Mouse (Mus musculus) embryonic facial prominence, embryonic 11.5 days (tissue): ENCODE results near the gene Cyth4. TPM values are rescaled to one million over a fixed set of nuclear protein-coding genes. Genes with fewer than 3 reads are reported as not detected.

Experiments
- ATAC-seq: fragments of 200-750 bp; cut with Nextera tagmentation; replicated peaks from 2 replicates; pipeline ENCODE4 v1.8.0; 2017; ENCODE audit warnings: low read depth; ENCODE audit not compliant: insufficient number of reproducible peaks, low FRiP score, low TSS enrichment
- DNase-seq: peaks from one replicate; pipeline ENCODE4 v3.0.0-alpha.2; 2015; ENCODE audit warnings: low spot score
- H3K27ac ChIP-seq: fragments of 300-500 bp; sonication (generic); replicated peaks from 2 replicates; pipeline ENCODE4 v1.5.1; 2014; ENCODE audit warnings: mild to moderate bottlenecking, low read depth, low read length, control low read depth
- H3K27me3 ChIP-seq: fragments of 300-500 bp; sonication (generic); 2 replicates; pipeline ENCODE4 v1.6.1; 2014; ENCODE audit warnings: mild to moderate bottlenecking, low read length, moderate library complexity, mixed read lengths; ENCODE audit not compliant: control insufficient read depth, insufficient read depth
- H3K36me3 ChIP-seq: fragments of 300-500 bp; sonication (generic); replicated peaks from 2 replicates; pipeline ENCODE4 v1.6.1; 2014; ENCODE audit warnings: low read depth, mild to moderate bottlenecking, low read length, moderate library complexity, mixed read lengths; ENCODE audit not compliant: control insufficient read depth, insufficient read depth
- H3K4me1 ChIP-seq: fragments of 300-500 bp; sonication (generic); 2 replicates; pipeline ENCODE4 v1.6.1; 2014; ENCODE audit warnings: low read length, mixed read lengths; ENCODE audit not compliant: control insufficient read depth, insufficient read depth
- H3K4me2 ChIP-seq: fragments of 300-500 bp; sonication (generic); 2 replicates; pipeline ENCODE4 v1.6.1; 2014; ENCODE audit warnings: low read depth, mild to moderate bottlenecking, control low read depth, low read length, moderate library complexity
- H3K4me3 ChIP-seq: fragments of 300-500 bp; sonication (generic); 2 replicates; pipeline ENCODE4 v1.5.1; 2014; ENCODE audit warnings: low read depth, low read length, control low read depth
- H3K9ac ChIP-seq: fragments of 300-500 bp; sonication (generic); replicated peaks from 2 replicates; pipeline ENCODE4 v1.6.1; 2014; ENCODE audit warnings: mild to moderate bottlenecking, control low read depth, low read length
- H3K9me3 ChIP-seq: fragments of 300-500 bp; sonication (generic); replicated peaks from 2 replicates; pipeline ENCODE4 v1.6.1; 2016; ENCODE audit warnings: mild to moderate bottlenecking, low read length, inconsistent platforms, mixed read lengths; ENCODE audit not compliant: control insufficient read depth
- WGBS: fragments of 180-500 bp; shearing (Covaris S2); extraction: QIAGEN DNeasy Blood & Tissue Kit; methylation state at CpG from one replicate; pipeline ENCODE4 v1.1.7; 2014; 5-methylcytosine and 5-hydroxymethylcytosine counted together
- polyA plus RNA-seq: library from polyadenylated mRNA; unstranded; fragments of >200 nt; fragmentation: Nextera tagmentation; extraction: Ambion mirVana; gene quantifications from 2 replicates; pipeline ENCODE4 v1.2.1, GENCODE M21; 2014

Cyth4 gene
- polyA plus RNA-seq, 1 experiment from 2014 or later, result 2.1 TPM

DNA sequence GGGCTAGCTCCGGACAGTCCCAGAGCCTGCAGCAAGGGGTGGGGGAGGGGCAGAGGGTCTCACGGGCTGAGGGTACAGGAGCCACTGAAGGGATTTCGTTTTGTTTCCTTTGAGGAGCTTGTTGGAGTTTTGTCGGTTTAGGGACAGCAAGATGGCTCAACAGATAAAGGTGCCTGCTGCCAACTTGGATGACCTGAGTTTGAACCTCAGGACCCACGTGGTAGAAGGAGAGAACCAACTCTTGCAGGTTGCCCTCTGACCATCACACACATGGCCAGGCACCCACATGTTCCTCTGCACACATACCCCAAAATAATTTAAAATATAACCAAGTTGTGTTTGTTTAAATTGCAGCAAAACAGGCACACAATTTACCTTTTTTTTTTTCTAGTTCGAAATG, 6.9 kb upstream of the Cyth4 start:
- Histone ChIP-seq H3K4me3 (no peak overlapping the region), H3K4me1 (no peaks in the 10 kb centered on the region; the same call in 1 of the 2 replicates), H3K9me3 (no peaks in the 10 kb centered on the region), H3K27ac (no peak overlapping the region), H3K36me3 (no peaks in the 10 kb centered on the region), H3K27me3 (no peaks in the 10 kb centered on the region), H3K9ac (no peak overlapping the region), H3K4me2 (no peak overlapping the region)
- no peak for DNase-seq
- 80% methylated on average over 6 of the region's 6 CpGs for WGBS
- ATAC-seq, result no peak

DNA sequence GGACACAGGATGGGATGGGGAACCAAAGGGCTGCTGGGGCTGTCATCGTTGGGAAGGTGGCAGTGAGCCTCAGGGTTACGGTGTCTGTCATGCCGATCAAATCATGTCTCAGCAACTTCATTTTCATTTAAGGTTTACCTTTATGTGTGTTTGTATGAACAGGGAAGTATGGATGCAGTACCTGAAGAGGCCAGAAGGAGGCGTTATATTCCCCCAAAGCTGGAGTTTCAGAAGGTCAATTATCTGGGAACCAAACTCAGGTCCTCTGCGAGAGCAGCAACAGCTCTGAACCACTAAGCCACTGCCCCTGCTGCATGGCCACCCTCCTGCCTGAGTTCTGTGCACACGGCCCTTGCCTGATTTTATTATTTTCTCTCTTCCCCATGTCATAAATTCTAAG, 6.1 kb upstream of the Cyth4 start:
- Histone ChIP-seq H3K27ac (no peak overlapping the region), H3K9ac (no peak overlapping the region), H3K4me3 (no peak overlapping the region), H3K27me3 (no peaks in the 10 kb centered on the region), H3K4me2 (no peak overlapping the region), H3K9me3 (no peaks in the 10 kb centered on the region), H3K4me1 (no peaks in the 10 kb centered on the region; the same call in 1 of the 2 replicates), H3K36me3 (no peaks in the 10 kb centered on the region)
- DNase-seq (no peak), ATAC-seq (no peak)
- WGBS, result 82% methylated on average over 6 of the region's 6 CpGs

DNA sequence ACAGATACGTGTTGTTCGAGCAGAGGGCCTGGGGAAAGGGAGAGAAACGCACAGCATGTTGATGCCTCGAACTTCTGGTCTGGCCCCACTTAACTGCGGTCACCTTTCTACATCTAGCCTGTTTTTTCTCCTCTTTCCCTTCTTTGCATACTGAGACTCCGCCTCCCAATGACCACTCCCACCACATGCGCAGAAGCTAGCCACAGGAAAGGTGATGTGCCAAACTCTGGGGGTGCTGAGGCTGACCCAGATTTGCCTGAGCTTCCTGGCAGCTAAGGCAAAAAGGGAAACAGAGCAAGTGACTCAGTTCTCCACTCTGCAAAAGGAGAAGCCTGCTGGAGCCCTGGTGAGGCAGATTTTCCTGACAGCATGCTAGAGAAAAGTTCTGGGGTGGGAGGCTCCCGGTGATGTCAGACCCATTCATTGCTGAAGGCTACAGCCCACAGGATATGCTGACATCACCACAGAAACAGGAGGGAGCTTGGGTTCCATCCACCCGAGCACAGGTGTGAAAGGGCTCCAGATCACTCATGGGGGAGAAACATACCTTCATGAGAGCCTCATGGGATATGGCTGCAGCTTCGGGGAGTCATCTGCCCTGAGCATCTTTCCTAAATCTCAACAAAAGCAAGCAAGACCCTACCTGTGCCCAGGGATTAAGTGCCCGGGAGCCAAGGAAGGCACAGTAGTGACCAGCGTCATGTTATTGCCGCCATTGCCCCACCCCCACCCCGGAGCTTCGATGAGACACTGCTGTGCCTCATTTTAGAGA, 5.0 kb upstream of the Cyth4 start:
- DNase-seq (no peak), ATAC-seq (no peak)
- Histone ChIP-seq H3K4me1 (no peaks in the 10 kb centered on the region; the same call in 1 of the 2 replicates), H3K27me3 (no peaks in the 10 kb centered on the region), H3K9ac (no peak overlapping the region), H3K9me3 (no peaks in the 10 kb centered on the region), H3K27ac (no peak overlapping the region), H3K4me3 (no peak overlapping the region), H3K36me3 (no peaks in the 10 kb centered on the region), H3K4me2 (no peak overlapping the region; the same call in 1 of the 2 replicates)
- 53% methylated on average over 15 of the region's 15 CpGs for WGBS

DNA sequence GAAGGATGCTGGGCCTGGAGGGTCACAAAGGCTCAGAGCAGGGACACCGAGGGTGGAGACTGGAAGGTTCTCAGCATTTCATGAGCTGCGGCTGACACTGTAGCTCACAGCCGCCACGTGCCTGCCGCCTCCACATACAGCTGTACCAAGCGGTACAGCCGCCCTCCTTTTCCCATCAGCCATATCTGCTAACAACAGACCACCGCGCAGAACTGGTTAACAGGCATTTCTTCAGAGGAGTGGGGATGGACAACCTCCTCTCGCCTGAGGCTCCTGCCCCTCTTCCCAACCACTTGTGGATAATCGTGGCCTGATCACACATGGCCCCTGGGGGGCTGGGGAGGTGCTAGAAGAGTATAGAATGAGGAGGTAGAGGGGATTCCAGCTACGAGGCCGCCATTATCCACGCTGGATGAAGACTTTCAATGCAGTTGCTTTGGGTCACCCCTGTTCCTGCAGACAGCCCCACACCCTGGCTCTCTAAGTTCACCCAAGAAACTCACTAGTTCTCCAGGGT, 4.3 kb upstream of the Cyth4 start:
- H3K9ac ChIP-seq, result no peak overlapping the region
- H3K4me3 ChIP-seq, result no peak overlapping the region
- ATAC-seq, result no peak
- WGBS, result 80% methylated on average over 14 of the region's 14 CpGs
- DNase-seq, result no peak
- H3K4me2 ChIP-seq, result no peak overlapping the region
- no peaks in the 10 kb centered on the region for H3K27me3 ChIP-seq
- no peak overlapping the region for H3K27ac ChIP-seq
- no peaks in the 10 kb centered on the region for H3K9me3 ChIP-seq
- no peaks in the 10 kb centered on the region for H3K36me3 ChIP-seq
- no peaks in the 10 kb centered on the region; the same call in 1 of the 2 replicates for H3K4me1 ChIP-seq

DNA sequence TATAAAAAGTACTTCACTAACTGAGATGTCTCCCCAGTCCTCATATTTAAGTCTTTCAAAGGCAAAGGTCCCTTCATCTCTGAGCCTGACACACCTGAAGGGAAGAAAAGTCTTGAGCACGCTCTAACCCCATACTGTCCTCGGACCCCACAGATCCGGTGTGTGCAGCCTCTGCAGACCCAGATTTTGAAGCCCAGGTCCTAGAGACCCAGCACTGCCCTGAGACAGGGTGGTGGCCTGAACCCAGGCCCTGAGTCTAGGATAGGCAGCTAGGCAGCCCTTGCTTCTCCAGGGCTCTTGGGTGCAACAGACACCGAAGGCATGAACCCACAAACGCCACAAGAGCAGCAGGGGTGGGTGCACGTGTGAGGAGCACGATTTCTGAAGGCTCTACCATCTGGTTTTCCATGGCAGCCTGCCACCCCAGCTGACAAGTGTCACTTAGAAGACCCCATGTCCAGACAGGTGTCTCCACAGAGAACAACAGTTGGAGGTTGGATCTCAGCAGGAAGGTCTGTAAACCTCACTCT, 2.9 kb upstream of the Cyth4 start:
- H3K4me2 ChIP-seq, result no peak overlapping the region
- no peak overlapping the region for H3K9ac ChIP-seq
- no peak for ATAC-seq
- H3K9me3 ChIP-seq, result no peaks in the 10 kb centered on the region
- no peak overlapping the region for H3K4me3 ChIP-seq
- no peak for DNase-seq
- H3K4me1 ChIP-seq, result no peaks in the 10 kb centered on the region; the same call in 1 of the 2 replicates
- no peak overlapping the region for H3K27ac ChIP-seq
- H3K36me3 ChIP-seq, result no peaks in the 10 kb centered on the region
- 95% methylated on average over 7 of the region's 7 CpGs for WGBS
- H3K27me3 ChIP-seq, result no peaks in the 10 kb centered on the region

DNA sequence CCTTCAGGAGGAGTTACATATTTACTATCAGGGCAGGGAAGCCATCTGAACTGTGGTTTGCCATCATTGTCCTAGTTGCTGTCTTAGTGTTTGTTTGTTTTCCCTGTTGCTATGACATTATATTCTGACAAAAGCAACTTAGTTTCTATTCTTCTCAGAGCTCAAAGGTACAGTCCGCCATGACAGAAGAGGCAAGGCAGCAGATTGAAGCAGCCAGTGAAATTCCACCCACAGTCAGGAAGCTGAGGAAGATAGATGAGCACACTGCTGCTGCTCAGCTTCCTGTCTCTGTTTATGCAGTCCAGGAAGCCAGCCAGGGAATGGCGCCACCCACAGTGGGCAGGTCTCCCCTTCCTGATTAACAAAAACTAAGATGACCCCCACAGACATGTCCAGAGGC, 2.0 kb upstream of the Cyth4 start:
- WGBS, result 90% methylated on average over 2 of the region's 2 CpGs
- no peak for DNase-seq

DNA sequence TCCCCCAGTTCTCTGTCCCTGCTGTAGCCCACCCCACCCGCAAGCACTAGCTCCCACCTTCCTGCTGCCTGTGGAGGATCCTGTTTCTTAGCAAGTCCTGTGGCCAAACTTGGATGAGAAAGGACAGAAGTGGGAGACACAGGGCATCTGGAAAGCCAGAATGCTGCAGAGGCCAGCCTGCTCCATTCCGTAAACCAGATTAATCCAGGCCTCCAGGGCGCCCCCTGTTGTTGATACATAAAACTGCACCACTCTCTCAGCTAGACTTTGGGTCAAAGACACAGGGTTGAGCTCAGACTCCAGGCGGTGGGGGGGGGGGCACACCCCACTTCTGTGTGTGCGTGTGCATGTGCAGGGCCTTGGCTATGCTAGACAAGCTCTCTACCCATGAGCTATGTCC, 1.4 kb upstream of the Cyth4 start:
- ATAC-seq (no peak), DNase-seq (no peak)
- 65% methylated on average over 5 of the region's 5 CpGs for WGBS
- Histone ChIP-seq H3K36me3 (no peaks in the 10 kb centered on the region), H3K4me3 (no peak overlapping the region), H3K27ac (no peak overlapping the region), H3K9ac (no peak overlapping the region), H3K4me1 (no peaks in the 10 kb centered on the region; the same call in 1 of the 2 replicates), H3K4me2 (no peak overlapping the region), H3K9me3 (no peaks in the 10 kb centered on the region), H3K27me3 (no peaks in the 10 kb centered on the region)

More for the DNA sequence above, 2.0 kb upstream of the Cyth4 start:
- Histone ChIP-seq H3K36me3 (no peaks in the 10 kb centered on the region), H3K4me1 (no peaks in the 10 kb centered on the region; the same call in 1 of the 2 replicates), H3K9ac (no peak overlapping the region), H3K4me3 (no peak overlapping the region), H3K27ac (no peak overlapping the region), H3K27me3 (no peaks in the 10 kb centered on the region), H3K9me3 (no peaks in the 10 kb centered on the region), H3K4me2 (no peak overlapping the region)
- ATAC-seq, result no peak

DNA sequence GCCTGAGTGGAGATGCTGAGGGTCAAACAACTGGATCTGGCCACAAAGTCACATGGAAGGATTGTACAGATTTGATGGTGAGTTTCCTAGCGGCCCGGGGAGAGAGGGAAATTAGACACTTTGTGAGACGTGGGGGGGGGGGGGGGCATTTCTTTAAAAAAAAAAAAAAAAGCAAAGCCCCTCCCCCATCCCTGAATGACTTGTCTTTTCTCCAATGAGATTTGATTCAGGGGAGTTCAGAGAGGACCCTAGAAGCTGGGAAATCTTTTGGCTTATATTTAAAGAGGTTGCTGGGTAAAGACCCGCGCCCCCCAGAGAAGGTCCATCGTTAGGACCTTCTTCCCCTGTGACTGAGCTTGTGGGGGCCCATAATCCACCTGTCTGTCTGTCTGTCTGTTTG, 343 bp upstream of the Cyth4 start:
- no peak overlapping the region for H3K4me3 ChIP-seq
- H3K36me3 ChIP-seq, result no peaks in the 10 kb centered on the region
- no peaks in the 10 kb centered on the region for H3K9me3 ChIP-seq
- H3K4me1 ChIP-seq, result no peaks in the 10 kb centered on the region; the same call in 1 of the 2 replicates
- ATAC-seq, result no peak
- no peak overlapping the region for H3K9ac ChIP-seq
- 75% methylated on average over 6 of the region's 6 CpGs for WGBS
- no peak for DNase-seq
- no peaks in the 10 kb centered on the region for H3K27me3 ChIP-seq
- H3K27ac ChIP-seq, result no peak overlapping the region
- H3K4me2 ChIP-seq, result no peak overlapping the region
